Mouse (Mus musculus) ES-E14 (cell line): ENCODE measurements around the gene Smchd1.

Experiments
- MAFK ChIP-seq: IDR thresholded peaks from 2 replicates; pipeline ENCODE4 v1.6.1; 2014; ENCODE audit warnings: mild to moderate bottlenecking, low read depth, low read length, inconsistent platforms; ENCODE audit not compliant: insufficient read depth
- ZC3H11A ChIP-seq: IDR thresholded peaks from 2 replicates; pipeline ENCODE4 v1.6.1; 2012; ENCODE audit warnings: low read depth, mild to moderate bottlenecking, inconsistent platforms, low read length, borderline replicate concordance

DNA sequence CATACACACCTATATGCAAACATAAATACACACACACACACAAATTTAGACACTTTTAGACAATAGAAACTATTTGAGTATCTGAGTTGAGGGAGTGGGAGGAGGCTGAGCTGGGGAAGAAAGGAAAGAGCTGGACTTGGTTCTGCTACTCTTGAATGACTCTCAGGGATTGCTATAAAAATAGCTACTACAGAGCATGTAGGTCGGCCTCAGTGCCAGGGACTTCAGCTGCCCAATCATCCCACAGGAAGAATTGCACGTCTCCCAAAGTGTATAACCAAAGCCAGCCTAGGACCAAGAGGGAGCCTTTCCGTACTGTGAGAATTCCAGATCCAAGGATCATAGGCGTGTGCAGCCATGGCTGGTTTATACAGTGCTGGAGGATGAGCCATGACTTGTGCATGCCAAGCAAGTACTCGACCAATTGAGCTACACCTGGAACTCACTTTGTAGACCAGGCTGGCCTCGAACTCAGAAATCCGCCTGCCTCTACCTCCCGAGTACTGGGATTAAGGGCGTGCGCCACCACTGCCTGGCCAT is 167.8 kb downstream of the Smchd1 start:
- TF ChIP-seq ZC3H11A (no peak), MAFK (no peak)
